Mouse (Mus musculus): ENCODE data around the gene H6pd. TPM values are rescaled to one million over a fixed set of nuclear protein-coding genes. Genes with fewer than 3 reads are reported as not detected.

Gene H6pd
- polyA plus RNA-seq, 1 experiment from 2014 or later: 3.1 TPM

DNA sequence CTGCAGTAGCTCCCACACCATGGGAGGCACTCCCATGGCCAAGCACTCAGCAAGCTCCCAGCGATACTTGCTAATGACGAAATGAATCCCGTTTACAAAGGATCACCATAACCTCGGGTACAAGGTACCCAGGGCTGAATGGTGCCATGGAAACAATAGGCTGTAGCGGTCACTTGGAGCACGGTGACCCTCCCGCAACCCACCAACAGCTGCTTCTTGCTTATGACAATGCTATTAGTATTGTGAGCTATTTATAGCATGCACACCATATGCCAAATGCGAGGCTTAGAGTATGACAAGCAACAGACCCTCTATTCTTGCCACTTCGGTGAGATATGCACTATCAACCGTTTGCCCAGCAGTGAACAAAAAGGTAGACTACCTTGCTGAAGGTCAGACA, 3.6 kb downstream of the H6pd start:
- no peak overlapping the region for H3K4me3 ChIP-seq (ENCODE audit: low read depth, low read length)
- WGBS: 88% methylated on average over 10 of the region's 10 CpGs

GRCm38 (mm10) chr4:150003641-150004040, 5.2 kb downstream of the H6pd start:
- Histone ChIP-seq H3K9ac (ENCODE audit: low read depth, low read length) (no peak overlapping the region), H3K4me3 (ENCODE audit: low read depth, low read length) (no peak overlapping the region), H3K27ac (ENCODE audit: low read length) (no peak overlapping the region), H3K4me1 (ENCODE audit: control insufficient read depth, insufficient read depth, low read length) (peaks cover 5% of the 10 kb centered on the region; the same call in 1 of the 2 replicates), H3K9me3 (replicated peaks; ENCODE audit: control insufficient read depth, low read length, poor library complexity, severe bottlenecking) (no peaks in the 10 kb centered on the region), H3K36me3 (ENCODE audit: control insufficient read depth, insufficient read depth, low read length) (no peaks in the 10 kb centered on the region), H3K4me2 (ENCODE audit: low read length) (no peak overlapping the region), H3K27me3 (ENCODE audit: control insufficient read depth, insufficient read depth, low read depth, low read length) (no peaks in the 10 kb centered on the region)
- 84% methylated on average over 4 of the region's 4 CpGs for WGBS
- ATAC-seq: no peak

More for the DNA sequence above, 3.6 kb downstream of the H6pd start:
- Histone ChIP-seq H3K4me1 (ENCODE audit: control insufficient read depth, insufficient read depth, low read length) (peaks cover 5% of the 10 kb centered on the region; the same call in 1 of the 2 replicates), H3K27me3 (ENCODE audit: control insufficient read depth, insufficient read depth, low read depth, low read length) (no peaks in the 10 kb centered on the region), H3K36me3 (ENCODE audit: control insufficient read depth, insufficient read depth, low read length) (no peaks in the 10 kb centered on the region), H3K9me3 (replicated peaks; ENCODE audit: control insufficient read depth, low read length, poor library complexity, severe bottlenecking) (no peaks in the 10 kb centered on the region), H3K9ac (ENCODE audit: low read depth, low read length) (no peak overlapping the region), H3K4me2 (ENCODE audit: low read length) (no peak overlapping the region), H3K27ac (ENCODE audit: low read length) (no peak overlapping the region)
- no peak for ATAC-seq

- Histone ChIP-seq H3K9ac (ENCODE audit: low read depth, low read length) (no peak overlapping the region), H3K4me1 (ENCODE audit: control insufficient read depth, insufficient read depth, low read length) (peaks cover 3% of the 10 kb centered on the region; the same call in 1 of the 2 replicates), H3K4me3 (ENCODE audit: low read depth, low read length) (no peak overlapping the region), H3K27me3 (ENCODE audit: control insufficient read depth, insufficient read depth, low read depth, low read length) (no peaks in the 10 kb centered on the region), H3K9me3 (replicated peaks; ENCODE audit: control insufficient read depth, low read length, poor library complexity, severe bottlenecking) (no peaks in the 10 kb centered on the region), H3K36me3 (ENCODE audit: control insufficient read depth, insufficient read depth, low read length) (no peaks in the 10 kb centered on the region), H3K4me2 (ENCODE audit: low read length) (no peak overlapping the region), H3K27ac (ENCODE audit: low read length) (no peak overlapping the region)
- ATAC-seq: no peak
- WGBS: 77% methylated on average over 7 of the region's 7 CpGs
Measured at GRCm38 (mm10) chr4:150003021-150003580, 5.7 kb downstream of the H6pd start.

GRCm38 (mm10) chr4:150002021-150002528, 6.7 kb downstream of the H6pd start:
- Histone ChIP-seq H3K27me3 (ENCODE audit: control insufficient read depth, insufficient read depth, low read depth, low read length) (no peaks in the 10 kb centered on the region), H3K4me3 (ENCODE audit: low read depth, low read length) (no peak overlapping the region), H3K4me2 (ENCODE audit: low read length) (no peak overlapping the region), H3K4me1 (ENCODE audit: control insufficient read depth, insufficient read depth, low read length) (no peaks in the 10 kb centered on the region), H3K27ac (ENCODE audit: low read length) (no peak overlapping the region), H3K36me3 (ENCODE audit: control insufficient read depth, insufficient read depth, low read length) (no peaks in the 10 kb centered on the region), H3K9ac (ENCODE audit: low read depth, low read length) (no peak overlapping the region), H3K9me3 (replicated peaks; ENCODE audit: control insufficient read depth, low read length, poor library complexity, severe bottlenecking) (no peaks in the 10 kb centered on the region)
- 79% methylated on average over 12 of the region's 12 CpGs for WGBS
- ATAC-seq: no peak

DNA sequence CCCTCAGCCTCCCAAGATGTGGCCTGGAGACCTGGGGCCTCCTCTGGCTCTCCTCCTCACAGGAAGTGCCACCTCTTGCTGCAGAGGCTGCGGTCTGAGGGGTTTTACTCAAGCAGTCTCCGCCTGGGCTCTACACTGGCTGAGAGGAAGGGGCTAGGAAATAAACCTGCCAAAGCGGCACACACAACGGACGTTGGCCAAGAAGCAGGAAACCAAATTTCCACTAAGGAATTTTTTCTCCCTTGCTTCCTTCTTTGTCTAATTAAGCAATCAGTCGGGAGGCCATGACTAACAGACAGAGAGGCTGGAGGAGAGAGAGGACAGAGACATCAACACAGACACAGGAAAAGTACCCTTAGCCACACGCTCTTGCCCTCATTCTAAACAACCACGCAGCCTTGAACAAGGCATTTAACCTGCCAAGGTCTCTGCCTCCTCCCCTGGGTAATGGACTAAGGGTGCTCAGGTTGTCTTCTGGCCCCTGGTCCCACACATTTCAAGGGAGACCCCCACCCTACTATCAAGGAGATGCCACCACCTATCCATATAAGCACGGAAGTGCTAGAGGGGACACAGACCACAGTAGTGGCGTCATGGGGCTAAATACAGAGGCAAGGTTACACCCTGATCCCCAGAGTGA, 7.5 kb downstream of the H6pd start:
- no peaks in the 10 kb centered on the region for H3K36me3 ChIP-seq (ENCODE audit: control insufficient read depth, insufficient read depth, low read length)
- no peak for ATAC-seq
- H3K4me3 ChIP-seq (ENCODE audit: low read depth, low read length): no peak overlapping the region
- no peak overlapping the region for H3K9ac ChIP-seq (ENCODE audit: low read depth, low read length)
- H3K4me2 ChIP-seq (ENCODE audit: low read length): no peak overlapping the region
- H3K4me1 ChIP-seq (ENCODE audit: control insufficient read depth, insufficient read depth, low read length): no peaks in the 10 kb centered on the region
- no peaks in the 10 kb centered on the region for H3K9me3 ChIP-seq (replicated peaks; ENCODE audit: control insufficient read depth, low read length, poor library complexity, severe bottlenecking)
- 74% methylated on average over 10 of the region's 10 CpGs for WGBS
- no peak overlapping the region for H3K27ac ChIP-seq (ENCODE audit: low read length)
- H3K27me3 ChIP-seq (ENCODE audit: control insufficient read depth, insufficient read depth, low read depth, low read length): no peaks in the 10 kb centered on the region

- Histone ChIP-seq H3K4me1 (ENCODE audit: control insufficient read depth, insufficient read depth, low read length) (no peaks in the 10 kb centered on the region), H3K9me3 (replicated peaks; ENCODE audit: control insufficient read depth, low read length, poor library complexity, severe bottlenecking) (no peaks in the 10 kb centered on the region), H3K9ac (ENCODE audit: low read depth, low read length) (no peak overlapping the region), H3K4me2 (ENCODE audit: low read length) (no peak overlapping the region), H3K27ac (ENCODE audit: low read length) (no peak overlapping the region), H3K36me3 (ENCODE audit: control insufficient read depth, insufficient read depth, low read length) (no peaks in the 10 kb centered on the region), H3K27me3 (ENCODE audit: control insufficient read depth, insufficient read depth, low read depth, low read length) (no peaks in the 10 kb centered on the region), H3K4me3 (ENCODE audit: low read depth, low read length) (no peak overlapping the region)
- no peak for ATAC-seq
- WGBS: 91% methylated on average over 15 of the region's 15 CpGs
Measured at GRCm38 (mm10) chr4:149999931-150000555, 8.8 kb downstream of the H6pd start.

DNA sequence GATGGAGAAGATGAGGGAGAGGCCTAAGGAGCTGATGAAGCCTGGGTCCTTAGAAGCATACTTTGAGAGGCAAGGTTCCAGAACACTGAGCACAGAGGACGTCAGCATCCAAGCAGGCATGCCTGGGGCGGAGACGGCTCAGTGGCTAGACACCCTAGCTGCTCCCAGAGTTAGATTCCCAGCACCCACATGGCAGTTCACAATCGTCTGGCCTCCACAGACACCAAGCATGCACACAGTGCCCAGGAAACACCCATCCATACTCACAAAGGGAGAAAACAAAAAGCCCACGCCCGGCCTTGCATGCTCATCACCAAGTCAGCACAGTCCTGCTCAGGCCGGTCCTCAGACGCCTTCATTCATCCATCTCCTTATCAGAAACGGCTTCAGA, 9.3 kb downstream of the H6pd start:
- no peaks in the 10 kb centered on the region for H3K36me3 ChIP-seq (ENCODE audit: control insufficient read depth, insufficient read depth, low read length)
- no peaks in the 10 kb centered on the region for H3K9me3 ChIP-seq (replicated peaks; ENCODE audit: control insufficient read depth, low read length, poor library complexity, severe bottlenecking)
- H3K4me3 ChIP-seq (ENCODE audit: low read depth, low read length): no peak overlapping the region
- no peak overlapping the region for H3K4me2 ChIP-seq (ENCODE audit: low read length)
- no peak for ATAC-seq
- no peaks in the 10 kb centered on the region for H3K4me1 ChIP-seq (ENCODE audit: control insufficient read depth, insufficient read depth, low read length)
- no peak overlapping the region for H3K27ac ChIP-seq (ENCODE audit: low read length)
- 64% methylated on average over 9 of the region's 9 CpGs for WGBS
- no peak overlapping the region for H3K9ac ChIP-seq (ENCODE audit: low read depth, low read length)
- no peaks in the 10 kb centered on the region for H3K27me3 ChIP-seq (ENCODE audit: control insufficient read depth, insufficient read depth, low read depth, low read length)

GRCm38 (mm10) chr4:149998786-149999509, 9.9 kb downstream of the H6pd start:
- no peak overlapping the region for H3K4me3 ChIP-seq (ENCODE audit: low read depth, low read length)
- no peaks in the 10 kb centered on the region for H3K9me3 ChIP-seq (replicated peaks; ENCODE audit: control insufficient read depth, low read length, poor library complexity, severe bottlenecking)
- no peaks in the 10 kb centered on the region for H3K36me3 ChIP-seq (ENCODE audit: control insufficient read depth, insufficient read depth, low read length)
- H3K4me1 ChIP-seq (ENCODE audit: control insufficient read depth, insufficient read depth, low read length): no peaks in the 10 kb centered on the region
- H3K27ac ChIP-seq (ENCODE audit: low read length): no peak overlapping the region
- no peaks in the 10 kb centered on the region for H3K27me3 ChIP-seq (ENCODE audit: control insufficient read depth, insufficient read depth, low read depth, low read length)
- no peak for ATAC-seq
- H3K9ac ChIP-seq (ENCODE audit: low read depth, low read length): no peak overlapping the region
- H3K4me2 ChIP-seq (ENCODE audit: low read length): no peak overlapping the region
- 88% methylated on average over 14 of the region's 14 CpGs for WGBS
